Mouse (Mus musculus) midbrain, postnatal 0 days (tissue): ENCODE data around the gene Fam71e2. TPM values are rescaled to one million over a fixed set of nuclear protein-coding genes. Genes with fewer than 3 reads are reported as not detected.

Experiments
- ATAC-seq: fragments of 200-750 bp; cut with Nextera tagmentation; 2 replicates; pipeline ENCODE4 v1.8.0; 2017; ENCODE audit warnings: moderate number of reproducible peaks, mild to moderate bottlenecking, moderate TSS enrichment, moderate library complexity; ENCODE audit not compliant: low FRiP score
- DNase-seq: peaks from one replicate; pipeline ENCODE4 v3.0.0-alpha.2; 2015; ENCODE audit warnings: low spot score
- H3K27ac ChIP-seq: fragments of 300-500 bp; sonication (generic); 2 replicates; pipeline ENCODE4 v1.5.1; 2014; ENCODE audit warnings: low read depth, mild to moderate bottlenecking, low read length, mixed read lengths
- H3K27me3 ChIP-seq: fragments of 300-500 bp; sonication (generic); 2 replicates; pipeline ENCODE4 v1.6.1; 2014; ENCODE audit warnings: low read length, control low read depth, mixed read lengths; ENCODE audit not compliant: insufficient read depth
- H3K36me3 ChIP-seq: fragments of 300-500 bp; sonication (generic); 2 replicates; pipeline ENCODE4 v1.6.1; 2014; ENCODE audit warnings: low read length, control low read depth, mixed read lengths; ENCODE audit not compliant: insufficient read depth
- H3K4me1 ChIP-seq: fragments of 300-500 bp; sonication (generic); 2 replicates; pipeline ENCODE4 v1.6.1; 2014; ENCODE audit warnings: mild to moderate bottlenecking, control low read depth, antibody characterized with exemption, low read length, mixed read lengths; ENCODE audit not compliant: insufficient read depth
- H3K4me2 ChIP-seq: fragments of 300-500 bp; sonication (generic); 2 replicates; pipeline ENCODE4 v1.6.1; 2014; ENCODE audit warnings: low read depth, mild to moderate bottlenecking, low read length, mixed read lengths; ENCODE audit not compliant: poor library complexity, severe bottlenecking
- H3K4me3 ChIP-seq: fragments of 300-500 bp; sonication (generic); 2 replicates; pipeline ENCODE4 v1.5.1; 2014; ENCODE audit warnings: low read depth, mild to moderate bottlenecking, low read length, moderate library complexity
- H3K9ac ChIP-seq: fragments of 300-500 bp; sonication (generic); replicated peaks from 2 replicates; pipeline ENCODE4 v1.6.1; 2014; ENCODE audit warnings: mild to moderate bottlenecking, low read length, moderate library complexity, mixed read lengths; ENCODE audit not compliant: poor library complexity, severe bottlenecking
- H3K9me3 ChIP-seq: fragments of 300-500 bp; sonication (generic); 2 replicates; pipeline ENCODE4 v1.6.1; 2016; ENCODE audit warnings: low read length, control low read depth
- CTCF ChIP-seq: IDR thresholded peaks from 2 replicates; pipeline ENCODE4 v1.5.1; 2016; ENCODE audit warnings: antibody characterized with exemption, mild to moderate bottlenecking
- WGBS: fragments of 180-500 bp; shearing (Covaris S2); extraction: QIAGEN DNeasy Blood & Tissue Kit; methylation state at CpG from one replicate; pipeline ENCODE4 v1.1.7; 2014; 5-methylcytosine and 5-hydroxymethylcytosine counted together
- polyA plus RNA-seq: library from polyadenylated mRNA; unstranded; fragments of >200 nt; fragmentation: Nextera tagmentation; extraction: Ambion mirVana; gene quantifications from 2 replicates; pipeline ENCODE4 v1.2.1, GENCODE M21; 2015
- total RNA-seq: library from RNA; depleted of rRNA; stranded (reverse); fragments of >200 nt; gene quantifications from 2 replicates; pipeline ENCODE4 v1.2.3, GENCODE M21; 2014; rRNA removed

The Fam71e2 gene
- total and polyA plus RNA-seq, 2 experiments from 2014 or later = not detected

- no peak overlapping the region for H3K4me3 ChIP-seq
- 73% methylated on average over 6 of the region's 6 CpGs for WGBS
- no peaks in the 10 kb centered on the region for H3K27me3 ChIP-seq
- TF ChIP-seq CTCF = no peak
- H3K9ac ChIP-seq = no peak overlapping the region
- H3K36me3 ChIP-seq = peaks cover 47% of the 10 kb centered on the region
- H3K9me3 ChIP-seq = no peaks in the 10 kb centered on the region
- H3K4me1 ChIP-seq = no peaks in the 10 kb centered on the region
- no peak for DNase-seq
- no peak overlapping the region for H3K27ac ChIP-seq
- no peak for ATAC-seq
- no peak overlapping the region for H3K4me2 ChIP-seq
Observed at GRCm38 (mm10) chr7:4716955-4717354, 54.1 kb downstream of the Fam71e2 start.

- no peak for DNase-seq
- peak; percentile 41 for TF ChIP-seq CTCF
Observed at GRCm38 (mm10) chr7:4712594-4712993, 58.5 kb downstream of the Fam71e2 start.

GRCm38 (mm10) chr7:4705098-4705497, 66.0 kb downstream of the Fam71e2 start:
- peak; percentile 75 for TF ChIP-seq CTCF
- Histone ChIP-seq H3K4me1 (no peaks in the 10 kb centered on the region), H3K27me3 (no peaks in the 10 kb centered on the region), H3K4me3 (no peak overlapping the region), H3K4me2 (no peak overlapping the region), H3K9me3 (no peaks in the 10 kb centered on the region), H3K27ac (no peak overlapping the region), H3K9ac (no peak overlapping the region), H3K36me3 (peaks cover 67% of the 10 kb centered on the region)
- DNase-seq = peak; percentile 61
- WGBS = 34% methylated on average over 18 of the region's 18 CpGs
- ATAC-seq = 0 out of 2 replicates have a peak, but pooled peaks have one; percentile 20

More at GRCm38 (mm10) chr7:4712594-4712993, 58.5 kb downstream of the Fam71e2 start:
- ATAC-seq = no peak
- Histone ChIP-seq H3K36me3 (peaks cover 83% of the 10 kb centered on the region), H3K4me3 (no peak overlapping the region), H3K27me3 (no peaks in the 10 kb centered on the region), H3K4me1 (no peaks in the 10 kb centered on the region), H3K27ac (no peak overlapping the region), H3K9ac (no peak overlapping the region), H3K9me3 (no peaks in the 10 kb centered on the region), H3K4me2 (no peak overlapping the region)
- WGBS = 85% methylated on average over 3 of the region's 3 CpGs

Other genes with a start within 250 kb of the Fam71e2 start
Only the 30 nearest of the 31 such genes appear.
- gene Tnni3, start 247.1 kb downstream of the Fam71e2 start, total RNA-seq = 4.1 TPM in 1 of 2 replicates, not detected in the other
- gene Tnni3, start 247.1 kb downstream of the Fam71e2 start, polyA plus RNA-seq = 1.4 and 1.7 TPM in 2 replicates
- 0.80 and 2.4 TPM in 2 replicates for gene Dnaaf3, start 238.8 kb downstream of the Fam71e2 start, total RNA-seq
- gene Dnaaf3, start 238.8 kb downstream of the Fam71e2 start, polyA plus RNA-seq = 1.3 and 1.7 TPM in 2 replicates
- 84.7 and 147 TPM in 2 replicates for gene Syt5, start 223.8 kb downstream of the Fam71e2 start, total RNA-seq
- 184 and 194 TPM in 2 replicates for gene Syt5, start 223.8 kb downstream of the Fam71e2 start, polyA plus RNA-seq
- gene Ptprh, start 167.3 kb downstream of the Fam71e2 start, total RNA-seq = 2.4 and 3.6 TPM in 2 replicates
- gene Ptprh, start 167.3 kb downstream of the Fam71e2 start, polyA plus RNA-seq = 1.1 and 1.3 TPM in 2 replicates
- gene Tmem86b, start 139.9 kb downstream of the Fam71e2 start, total RNA-seq = 12.4 and 17.4 TPM in 2 replicates
- gene Tmem86b, start 139.9 kb downstream of the Fam71e2 start, polyA plus RNA-seq = 0.76 and 1.00 TPM in 2 replicates
- gene Ppp6r1, start 112.3 kb downstream of the Fam71e2 start, total RNA-seq = 103 and 131 TPM in 2 replicates
- gene Ppp6r1, start 112.3 kb downstream of the Fam71e2 start, polyA plus RNA-seq = 7.7 and 10.1 TPM in 2 replicates
- gene Hspbp1, start 86.2 kb downstream of the Fam71e2 start, total RNA-seq = 247 TPM in 2 replicates
- gene Hspbp1, start 86.2 kb downstream of the Fam71e2 start, polyA plus RNA-seq = 193 and 199 TPM in 2 replicates
- 202 and 226 TPM in 2 replicates for gene Brsk1, start 80.7 kb downstream of the Fam71e2 start, total RNA-seq
- 6.9 and 7.2 TPM in 2 replicates for gene Brsk1, start 80.7 kb downstream of the Fam71e2 start, polyA plus RNA-seq
- not detected in 2 replicates for gene Tmem150b, start 46.1 kb downstream of the Fam71e2 start, total RNA-seq
- 0.23 TPM in 1 of 2 replicates, not detected in the other for gene Tmem150b, start 46.1 kb downstream of the Fam71e2 start, polyA plus RNA-seq
- 38.9 and 48.8 TPM in 2 replicates for gene Kmt5c, start 31.2 kb downstream of the Fam71e2 start, total RNA-seq
- 33.1 and 35.7 TPM in 2 replicates for gene Kmt5c, start 31.2 kb downstream of the Fam71e2 start, polyA plus RNA-seq
- gene Cox6b2, start 18.2 kb downstream of the Fam71e2 start, total RNA-seq = 6.8 and 12.1 TPM in 2 replicates
- gene Cox6b2, start 18.2 kb downstream of the Fam71e2 start, polyA plus RNA-seq = 33.6 and 43.9 TPM in 2 replicates
- gene Il11, start 11.6 kb upstream of the Fam71e2 start, total RNA-seq = 1.4 and 2.0 TPM in 2 replicates
- 1.7 and 2.5 TPM in 2 replicates for gene Il11, start 11.6 kb upstream of the Fam71e2 start, polyA plus RNA-seq
- gene Tmem190, start 11.6 kb upstream of the Fam71e2 start, total RNA-seq = not detected in 2 replicates
- gene Tmem190, start 11.6 kb upstream of the Fam71e2 start, polyA plus RNA-seq = 0.39 and 0.48 TPM in 2 replicates
- 14.6 and 16.6 TPM in 2 replicates for gene Tmem238, start 18.4 kb upstream of the Fam71e2 start, total RNA-seq
- gene Tmem238, start 18.4 kb upstream of the Fam71e2 start, polyA plus RNA-seq = 16.0 and 18.2 TPM in 2 replicates
- 131 and 177 TPM in 2 replicates for gene Rpl28, start 21.6 kb upstream of the Fam71e2 start, total RNA-seq
- 289 TPM in 2 replicates for gene Rpl28, start 21.6 kb upstream of the Fam71e2 start, polyA plus RNA-seq
- 264 and 276 TPM in 2 replicates for gene Ube2s, start 41.3 kb upstream of the Fam71e2 start, total RNA-seq
- gene Ube2s, start 41.3 kb upstream of the Fam71e2 start, polyA plus RNA-seq = 207 and 210 TPM in 2 replicates
- gene Shisa7, start 73.4 kb upstream of the Fam71e2 start, total RNA-seq = 51.4 and 68.5 TPM in 2 replicates
- gene Shisa7, start 73.4 kb upstream of the Fam71e2 start, polyA plus RNA-seq = 9.3 and 10.1 TPM in 2 replicates
- 1.0 and 2.0 TPM in 2 replicates for gene Isoc2b, start 99.0 kb upstream of the Fam71e2 start, total RNA-seq
- gene Isoc2b, start 99.0 kb upstream of the Fam71e2 start, polyA plus RNA-seq = 3.7 and 5.8 TPM in 2 replicates
- gene Isoc2a, start 105.9 kb upstream of the Fam71e2 start, total RNA-seq = 5.8 and 7.7 TPM in 2 replicates
- 0.38 and 0.52 TPM in 2 replicates for gene Isoc2a, start 105.9 kb upstream of the Fam71e2 start, polyA plus RNA-seq
- 0.57 TPM in 1 of 2 replicates, not detected in the other for gene Gm36210, start 135.2 kb upstream of the Fam71e2 start, total RNA-seq
- 0.32 and 0.43 TPM in 2 replicates for gene Gm36210, start 135.2 kb upstream of the Fam71e2 start, polyA plus RNA-seq
- 10.6 and 12.3 TPM in 2 replicates for gene Zfp628, start 143.9 kb upstream of the Fam71e2 start, total RNA-seq
- gene Zfp628, start 143.9 kb upstream of the Fam71e2 start, polyA plus RNA-seq = 5.1 and 5.6 TPM in 2 replicates
- gene Nat14, start 150.7 kb upstream of the Fam71e2 start, total RNA-seq = 44.8 and 49.7 TPM in 2 replicates
- gene Nat14, start 150.7 kb upstream of the Fam71e2 start, polyA plus RNA-seq = 33.2 and 35.9 TPM in 2 replicates
- 1.9 and 3.4 TPM in 2 replicates for gene Ssc5d, start 154.5 kb upstream of the Fam71e2 start, total RNA-seq
- 1.2 and 1.6 TPM in 2 replicates for gene Ssc5d, start 154.5 kb upstream of the Fam71e2 start, polyA plus RNA-seq
- 0.49 TPM in 1 of 2 replicates, not detected in the other for gene Sbk2, start 193.1 kb upstream of the Fam71e2 start, total RNA-seq
- gene Sbk2, start 193.1 kb upstream of the Fam71e2 start, polyA plus RNA-seq = 0.20 TPM in 1 of 2 replicates, not detected in the other
- 0.49 and 1.8 TPM in 2 replicates for gene Sbk3, start 199.9 kb upstream of the Fam71e2 start, total RNA-seq
- gene Sbk3, start 199.9 kb upstream of the Fam71e2 start, polyA plus RNA-seq = 0.45 and 0.46 TPM in 2 replicates
- gene Zfp579, start 224.9 kb upstream of the Fam71e2 start, total RNA-seq = 53.2 and 54.3 TPM in 2 replicates
- 43.1 and 43.3 TPM in 2 replicates for gene Zfp579, start 224.9 kb upstream of the Fam71e2 start, polyA plus RNA-seq
- gene Zfp524, start 243.1 kb upstream of the Fam71e2 start, total RNA-seq = 3.9 and 7.3 TPM in 2 replicates
- gene Zfp524, start 243.1 kb upstream of the Fam71e2 start, polyA plus RNA-seq = 2.9 and 3.5 TPM in 2 replicates
- 35.5 and 36.1 TPM in 2 replicates for gene Fiz1, start 243.4 kb upstream of the Fam71e2 start, total RNA-seq
- 22.8 and 25.7 TPM in 2 replicates for gene Fiz1, start 243.4 kb upstream of the Fam71e2 start, polyA plus RNA-seq
- gene Gm44973, start 244.2 kb upstream of the Fam71e2 start, total RNA-seq = not detected in 2 replicates
- 1.2 and 2.6 TPM in 2 replicates for gene Gm44973, start 244.2 kb upstream of the Fam71e2 start, polyA plus RNA-seq
- gene Zfp865, start 249.1 kb upstream of the Fam71e2 start, total RNA-seq = 35.0 and 48.4 TPM in 2 replicates
- 5.5 and 6.8 TPM in 2 replicates for gene Zfp865, start 249.1 kb upstream of the Fam71e2 start, polyA plus RNA-seq